Mouse (Mus musculus) C2C12 (cell line): ENCODE measurements at regions not wholly inside any gene's neighbourhood (a gene's known extent, or its start where the extent isn't known, plus 50 kb on each side); places are given as distances from the start of the nearest gene placed in this dataset.

Experiments
- CEBPB ChIP-seq: IDR thresholded peaks from one replicate; pipeline ENCODE4 v1.6.1; 2011; ENCODE audit warnings: low read depth, mild to moderate bottlenecking, control low read depth, moderate library complexity
- CTCF ChIP-seq: IDR thresholded peaks from one replicate; pipeline ENCODE4 v1.5.1; 2011; ENCODE audit not compliant: control insufficient read depth, insufficient read depth, insufficient read length
- FOSL1 ChIP-seq: IDR thresholded peaks from one replicate; pipeline ENCODE4 v1.8.0; 2011; ENCODE audit warnings: mild to moderate bottlenecking, low read length; ENCODE audit not compliant: poor library complexity, insufficient read depth, severe bottlenecking
- MAX ChIP-seq: IDR thresholded peaks from one replicate; pipeline ENCODE4 v1.6.1; 2011; ENCODE audit warnings: mild to moderate bottlenecking, control low read depth
- MYOD1 ChIP-seq: IDR thresholded peaks from one replicate; pipeline ENCODE4 v1.6.1; 2011; ENCODE audit warnings: low read depth; ENCODE audit not compliant: control insufficient read depth, insufficient read length
- MYOG ChIP-seq: IDR thresholded peaks from one replicate; pipeline ENCODE4 v1.6.1; 2011; ENCODE audit not compliant: control insufficient read depth, insufficient read length; ENCODE audit errors: extremely low read depth
- USF1 ChIP-seq: IDR thresholded peaks from one replicate; pipeline ENCODE4 v1.6.1; 2011; ENCODE audit warnings: low read depth, mild to moderate bottlenecking, control low read depth, moderate library complexity

DNA sequence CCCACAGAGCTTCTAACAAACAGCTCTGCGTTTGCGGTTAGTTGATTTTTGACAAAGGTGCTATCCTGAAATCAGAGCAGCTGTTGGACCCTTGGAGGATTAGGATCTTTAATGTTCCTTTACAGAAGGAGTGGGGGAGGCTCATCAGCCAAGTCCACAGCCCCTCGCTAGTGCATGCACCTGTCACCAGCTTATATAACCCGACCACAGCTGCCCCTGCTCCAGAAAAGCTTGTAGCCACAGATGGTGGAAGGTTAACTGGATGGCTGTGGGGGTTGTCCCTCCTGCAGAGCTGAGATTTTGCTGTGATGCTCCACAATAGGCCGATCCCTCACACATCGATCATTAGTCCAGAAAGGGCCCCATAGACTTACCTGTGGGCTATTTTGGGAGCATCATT, 73.0 kb downstream of the Amer2 start:
- TF ChIP-seq MAX: no peak
- no peak for TF ChIP-seq CTCF
- no peak for TF ChIP-seq USF1
- no peak for TF ChIP-seq MYOG
- TF ChIP-seq CEBPB: no peak
- TF ChIP-seq MYOD1: no peak
- TF ChIP-seq FOSL1: no peak
